Mouse (Mus musculus): ENCODE data around the gene Lrrc4.

DNA sequence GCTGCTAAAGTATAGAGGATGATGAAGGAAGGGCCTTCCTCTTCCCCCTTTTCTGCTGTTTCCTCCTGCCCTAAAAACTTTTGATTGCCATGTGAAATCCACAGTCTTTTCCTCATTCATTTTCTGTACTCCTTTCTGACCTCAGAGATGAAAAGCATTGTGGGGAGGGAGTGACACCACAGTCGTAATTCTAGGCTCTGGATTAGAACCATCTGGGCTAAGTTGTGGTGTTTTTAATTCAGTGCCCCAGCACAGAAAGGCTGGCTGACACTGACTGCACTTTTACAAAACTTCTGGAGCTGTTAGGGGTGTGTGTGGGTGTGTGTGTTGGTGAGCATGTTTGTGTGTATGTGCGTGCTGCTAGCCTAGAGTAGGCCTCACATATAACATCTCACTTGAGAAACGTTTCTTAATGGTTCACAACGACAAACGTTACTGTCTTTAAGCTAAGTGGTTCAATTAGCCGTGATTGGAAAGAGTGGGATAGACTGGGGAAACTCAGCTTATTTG, 16.8 kb upstream of the Lrrc4 start:
- TF ChIP-seq POLR2A (IDR thresholded peaks at IDR 0.05; ENCODE audit: borderline replicate concordance, control insufficient read depth, low read depth, low read length): no peak
- no peak for TF ChIP-seq CTCF (IDR thresholded peaks at IDR 0.05; ENCODE audit: control insufficient read depth, insufficient read depth, low read length)
